Mouse (Mus musculus) brown adipose tissue, adult 24 weeks (tissue): ENCODE data around the gene Brat1. TPM values are rescaled to one million over a fixed set of nuclear protein-coding genes. Genes with fewer than 3 reads are reported as not detected.

ENCODE experiments used
- H3K27ac ChIP-seq: fragments of 200-500 bp; replicated peaks from 2 replicates; pipeline ENCODE4 v1.5.1; 2012; ENCODE audit warnings: low read depth, mild to moderate bottlenecking, low read length
- H3K4me1 ChIP-seq: fragments of 200-500 bp; 2 replicates; pipeline ENCODE4 v1.6.1; 2012; ENCODE audit warnings: low read length, mixed read lengths; ENCODE audit not compliant: control insufficient read depth, insufficient read depth, insufficient read length
- H3K4me3 ChIP-seq: fragments of 200-500 bp; 2 replicates; pipeline ENCODE4 v1.5.1; 2012; ENCODE audit warnings: low read depth, mild to moderate bottlenecking, low read length, moderate library complexity; ENCODE audit not compliant: insufficient read depth
- polyA plus RNA-seq: library from polyadenylated mRNA; stranded (reverse); fragments of >200 nt; gene quantifications from 2 replicates; pipeline ENCODE4 v1.2.4, GENCODE M21; 2012; ENCODE audit not compliant: missing spikeins, insufficient read depth, insufficient read length

The Brat1 gene
- polyA plus RNA-seq, 1 experiment = 5.1 TPM

DNA sequence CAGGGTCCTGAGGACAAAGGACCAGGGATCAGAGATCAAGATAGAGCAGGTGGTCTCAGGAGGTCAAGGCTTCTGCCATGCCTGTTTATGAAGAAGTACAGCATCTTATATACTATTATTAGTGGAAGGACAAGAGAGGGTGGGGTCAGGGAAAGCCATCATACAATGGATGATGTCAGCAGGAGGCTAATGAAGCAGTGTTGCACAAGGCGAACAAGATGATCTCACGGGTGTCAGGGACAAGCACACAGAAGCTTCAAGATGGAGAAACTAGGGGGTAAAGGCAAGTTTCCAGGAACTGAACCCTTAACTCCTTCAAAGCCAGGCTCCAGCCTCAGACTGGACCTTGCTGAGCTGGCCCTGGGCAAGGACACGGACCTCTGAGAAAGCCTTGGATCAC lies 17.3 kb downstream of the Brat1 start:
- Histone ChIP-seq H3K4me3 (no peak overlapping the region), H3K4me1 (no peaks in the 10 kb centered on the region), H3K27ac (no peak overlapping the region)

DNA sequence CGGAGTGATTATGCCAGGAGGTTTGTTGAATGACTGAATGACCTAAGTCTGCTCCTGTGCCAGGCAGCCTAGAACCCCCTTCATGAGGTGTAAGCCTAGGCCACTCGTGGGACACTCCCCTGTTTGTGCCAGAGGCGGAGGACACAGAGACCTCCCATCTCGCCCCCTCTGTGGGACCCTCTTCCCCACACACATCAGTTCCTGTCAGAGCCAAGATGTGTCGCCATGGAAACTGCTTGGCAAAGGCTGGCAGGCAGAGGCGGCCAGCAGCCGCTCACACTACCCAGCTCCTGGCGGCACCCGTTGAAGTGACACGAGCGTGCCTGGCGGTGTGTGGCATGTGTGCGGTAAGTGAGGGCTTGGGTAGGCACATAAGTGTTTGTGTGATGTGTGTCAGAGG lies 19.0 kb downstream of the Brat1 start, which contains the start of gene Amz1:
TSS of gene Amz1 (plus strand) at position 306 of the 400 bp plus-strand sequence.
- H3K4me1 ChIP-seq = no peaks in the 10 kb centered on the region
- H3K4me3 ChIP-seq = no peak within 1 kb of the TSS
- no peak within 1 kb of the TSS for H3K27ac ChIP-seq

DNA sequence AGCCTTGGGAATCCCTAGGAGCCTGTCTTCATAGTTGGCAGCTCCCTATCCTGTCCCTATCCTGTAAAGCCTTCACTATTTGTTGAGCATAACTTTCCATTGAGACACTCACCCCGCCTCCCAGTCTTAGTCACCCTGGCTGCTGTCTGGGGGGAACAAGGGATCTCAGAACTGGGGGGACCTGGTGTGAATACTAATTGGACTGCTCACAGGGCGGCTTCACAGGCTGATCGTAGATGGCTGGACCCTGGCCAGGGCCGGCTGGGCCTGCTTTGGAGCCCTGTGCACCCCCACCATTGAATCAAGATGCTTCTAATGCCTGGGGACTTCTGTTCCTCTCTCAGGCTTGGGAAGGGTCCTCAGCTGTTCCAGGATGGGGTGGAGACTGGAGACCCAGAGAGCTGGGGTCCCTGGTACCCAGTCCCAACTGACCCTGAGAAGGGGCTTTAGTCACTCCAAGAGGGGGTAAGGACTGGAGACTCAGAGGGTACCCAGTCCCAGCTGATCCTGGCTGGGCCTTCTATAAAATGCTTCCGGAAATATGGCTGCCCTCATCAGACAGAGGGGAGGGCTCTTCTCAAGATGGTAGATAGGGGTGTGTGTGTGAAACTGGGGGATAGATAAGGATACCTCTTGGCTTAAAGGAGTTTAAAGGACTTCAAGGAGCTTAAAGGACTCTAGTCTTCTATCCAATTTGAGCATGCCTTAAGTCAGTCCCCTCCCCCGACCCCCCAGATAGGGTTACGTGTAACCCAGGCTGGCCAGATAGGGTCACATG lies 21.4 kb downstream of the Brat1 start:
- H3K4me1 ChIP-seq = no peaks in the 10 kb centered on the region
- H3K4me3 ChIP-seq = no peak overlapping the region
- H3K27ac ChIP-seq = no peak overlapping the region

DNA sequence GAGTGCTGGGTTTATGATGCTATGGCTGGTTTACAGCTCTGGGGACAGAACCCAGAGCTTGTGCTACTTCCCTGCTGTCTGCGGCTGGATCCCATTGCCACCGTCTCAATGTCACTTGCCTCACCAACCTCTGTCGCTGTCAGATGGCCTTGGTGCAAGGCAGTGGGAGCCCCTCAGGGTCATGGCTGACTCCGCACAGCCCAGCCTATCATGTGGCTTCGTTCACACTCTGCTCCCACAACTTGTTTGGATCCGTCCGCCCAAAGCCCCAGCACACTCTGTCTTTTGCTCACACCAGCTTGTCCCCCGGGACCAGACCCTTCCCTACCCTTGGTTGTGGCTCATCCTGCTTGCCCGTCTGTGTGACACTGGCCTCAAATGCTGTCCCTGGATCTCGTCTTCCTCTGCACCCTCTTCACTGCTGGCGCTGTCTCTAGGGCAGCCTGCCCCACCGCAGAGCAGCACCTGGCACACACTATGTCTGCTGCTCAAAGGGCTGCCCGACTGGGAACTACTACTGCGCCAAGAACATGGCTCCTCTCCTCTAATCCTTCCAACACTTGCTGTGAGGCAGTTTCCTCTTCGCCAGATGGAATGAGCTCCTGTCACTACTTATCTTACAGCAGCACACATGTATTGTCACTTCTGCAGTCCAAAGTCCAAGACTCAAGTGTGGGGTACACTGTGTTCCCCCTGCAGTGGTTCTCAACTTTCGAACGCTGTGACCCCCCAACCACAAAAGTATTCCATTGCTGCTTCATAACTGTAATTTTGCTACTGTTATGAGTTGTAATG lies 22.3 kb downstream of the Brat1 start:
- Histone ChIP-seq H3K27ac (no peak overlapping the region), H3K4me3 (no peak overlapping the region), H3K4me1 (no peaks in the 10 kb centered on the region)

DNA sequence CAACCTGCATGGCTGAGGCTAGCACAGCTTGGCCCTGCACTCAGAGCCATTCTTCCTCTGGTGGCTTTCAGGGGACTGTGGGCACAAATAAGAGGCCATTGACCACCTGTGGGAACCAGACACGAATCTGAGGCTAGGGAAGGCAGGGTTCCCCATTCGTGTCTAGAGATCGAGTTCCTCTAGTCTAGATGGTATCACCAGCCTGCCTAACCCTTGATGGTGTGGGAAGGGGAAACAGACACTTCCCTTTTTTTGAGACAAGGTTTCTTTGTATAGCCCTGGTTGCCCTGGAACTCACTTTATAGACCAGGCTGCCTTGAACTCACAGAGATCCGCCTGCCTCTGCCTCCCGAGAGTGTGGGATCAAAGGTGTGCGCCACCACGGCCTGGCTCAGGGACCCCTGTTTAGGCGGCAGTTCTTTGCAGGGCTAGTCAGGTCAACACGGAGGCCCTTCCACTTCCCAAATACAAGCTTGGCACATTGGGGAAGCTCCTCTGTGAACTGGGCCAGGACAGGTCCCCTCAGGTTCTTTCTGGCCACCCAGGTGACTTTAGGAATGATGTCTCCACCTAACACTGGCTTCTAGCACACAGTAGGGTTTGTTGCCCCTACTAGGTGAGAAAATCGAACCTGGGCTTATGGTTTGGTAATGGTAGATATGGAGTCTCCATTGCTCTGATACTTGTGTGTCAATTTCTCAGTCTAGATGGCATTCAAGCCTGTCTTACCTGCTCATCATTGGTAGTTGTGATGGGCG lies 26.4 kb downstream of the Brat1 start:
- Histone ChIP-seq H3K27ac (no peak overlapping the region), H3K4me3 (no peak overlapping the region), H3K4me1 (peaks cover 5% of the 10 kb centered on the region; the same call in 1 of the 2 replicates)

DNA sequence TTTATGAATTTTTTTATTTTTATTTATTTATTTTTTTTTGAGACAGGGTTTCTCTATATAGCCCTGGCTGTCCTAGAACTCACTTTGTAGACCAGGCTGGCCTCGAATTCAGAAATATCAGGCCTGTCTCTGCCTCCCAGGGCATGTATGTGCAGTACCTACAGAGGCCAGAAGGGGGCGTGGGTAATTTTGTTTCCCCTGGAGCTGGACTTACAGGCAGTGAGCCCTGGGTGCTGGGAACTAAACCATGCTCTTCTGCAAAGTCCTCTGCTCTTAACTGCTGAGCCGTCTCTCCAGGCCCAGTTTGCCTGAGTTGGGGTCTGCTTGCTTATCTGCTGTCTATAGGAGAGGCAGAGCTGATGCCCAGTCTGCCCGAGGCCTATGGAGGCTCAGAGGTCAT lies 27.4 kb downstream of the Brat1 start:
- peaks cover 5% of the 10 kb centered on the region; the same call in 1 of the 2 replicates for H3K4me1 ChIP-seq
- no peak overlapping the region for H3K27ac ChIP-seq
- H3K4me3 ChIP-seq = no peak overlapping the region

DNA sequence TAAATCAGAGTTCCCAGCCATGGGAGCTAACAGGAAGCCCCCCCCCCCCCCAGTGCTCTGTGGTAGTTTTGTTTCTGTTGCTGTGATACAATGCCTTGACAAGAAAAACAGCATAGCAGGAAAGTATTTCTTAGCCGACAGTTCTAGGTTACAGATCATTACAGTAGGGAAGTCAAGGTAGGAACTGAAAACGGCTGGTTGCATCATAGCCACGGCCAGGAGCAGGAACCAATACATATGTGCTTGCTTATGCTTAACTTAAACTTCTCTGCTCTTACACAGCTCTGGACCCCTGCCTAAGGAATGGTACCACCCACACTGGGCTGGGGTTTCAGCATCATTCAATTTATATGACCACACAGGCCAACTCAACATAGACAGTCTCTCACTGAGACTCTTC lies 28.5 kb downstream of the Brat1 start:
- Histone ChIP-seq H3K4me3 (no peak overlapping the region), H3K4me1 (peaks cover 5% of the 10 kb centered on the region; the same call in 1 of the 2 replicates), H3K27ac (peak overlapping the region; percentile 57)

DNA sequence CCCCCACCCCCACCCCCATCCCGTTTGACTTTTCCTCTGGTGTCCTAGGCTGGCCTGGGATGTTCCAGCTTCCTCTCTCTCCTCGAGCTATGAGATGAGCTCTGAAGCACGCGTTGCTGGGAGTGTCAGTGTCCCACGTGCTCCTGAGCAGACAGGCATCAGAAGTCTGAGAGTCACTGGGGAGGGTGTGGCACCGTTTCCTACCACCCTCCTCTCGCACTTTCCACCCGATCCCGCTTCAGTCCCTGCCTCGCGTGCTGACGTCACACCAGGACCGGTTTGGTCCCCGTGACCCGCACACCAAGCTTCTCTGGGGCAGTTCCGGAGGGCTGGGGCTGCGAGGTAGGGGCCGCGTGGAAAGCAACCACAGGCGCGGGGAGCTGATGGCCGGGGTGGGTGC lies 30.5 kb downstream of the Brat1 start:
- Histone ChIP-seq H3K27ac (no peak overlapping the region), H3K4me3 (peak overlapping the region; percentile 36), H3K4me1 (peaks cover 5% of the 10 kb centered on the region; the same call in 1 of the 2 replicates)

DNA sequence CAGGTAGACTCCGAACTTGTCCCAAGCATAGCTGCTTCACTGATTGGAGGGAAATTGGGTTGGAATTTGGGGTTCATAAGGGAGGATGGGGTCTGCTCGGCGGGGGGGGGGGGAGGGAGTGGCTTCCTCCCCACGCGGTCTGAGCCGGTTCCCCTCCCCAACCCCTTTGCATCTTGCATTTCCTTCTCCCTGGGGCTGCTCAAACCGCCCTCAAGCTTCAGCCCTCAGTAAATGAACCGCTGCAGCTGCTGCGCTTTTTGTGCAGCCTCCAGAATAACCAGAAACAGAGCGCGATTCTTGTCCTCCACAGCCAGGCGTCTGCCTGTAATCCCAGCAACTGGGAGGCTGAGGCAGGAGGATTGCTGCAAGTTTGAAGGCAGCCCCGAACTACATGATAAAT lies 31.4 kb downstream of the Brat1 start:
- Histone ChIP-seq H3K4me1 (peaks cover 8% of the 10 kb centered on the region; the same call in 1 of the 2 replicates), H3K27ac (no peak overlapping the region), H3K4me3 (no peak overlapping the region)

DNA sequence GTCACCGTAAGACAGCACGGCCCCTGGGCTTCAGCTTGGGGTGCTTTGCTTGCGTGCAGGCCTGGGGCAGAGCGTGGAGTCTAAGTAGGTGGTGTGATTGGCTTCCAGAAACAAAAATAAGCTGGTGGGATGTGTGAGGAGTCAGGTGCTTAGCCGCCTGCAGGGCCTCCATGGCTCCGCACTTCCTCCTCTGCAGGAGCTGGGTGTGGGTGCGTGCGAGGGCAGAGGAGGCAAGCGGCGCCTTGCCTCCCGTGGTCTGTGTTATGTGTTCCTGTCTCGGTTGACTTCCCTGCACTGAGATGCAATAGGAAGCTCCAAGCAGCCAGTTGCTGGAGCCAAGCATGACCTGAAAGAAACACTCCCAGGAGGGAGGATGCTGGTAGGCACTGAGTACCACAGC lies 35.0 kb downstream of the Brat1 start:
- Histone ChIP-seq H3K4me3 (no peak overlapping the region), H3K4me1 (0 out of 2 replicates have a peak, but pooled peaks cover 5% of the 10 kb centered on the region)

DNA sequence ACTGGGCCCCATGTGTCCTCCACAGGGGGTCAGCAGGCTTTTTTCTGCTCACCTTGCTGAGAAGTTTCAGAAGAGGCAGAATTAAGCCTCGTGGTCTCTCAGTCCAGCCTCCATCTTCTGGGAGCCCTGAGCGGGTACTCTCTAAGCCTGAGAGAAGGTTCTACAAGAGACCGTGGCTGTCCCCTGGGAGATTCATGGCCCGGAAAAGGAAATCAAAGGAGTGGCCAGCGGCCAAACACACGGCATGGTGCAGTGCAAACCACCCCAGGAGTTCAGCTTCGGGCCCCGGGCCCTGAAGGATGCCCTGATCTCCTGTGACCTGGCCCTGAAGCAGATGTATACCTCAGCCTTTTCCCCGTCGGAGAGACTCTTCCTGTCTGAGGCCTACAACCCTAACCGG lies 36.2 kb downstream of the Brat1 start:
- 0 out of 2 replicates have a peak overlapping the region, but pooled peaks have one; percentile 31 for H3K4me3 ChIP-seq
- 0 out of 2 replicates have a peak, but pooled peaks cover 5% of the 10 kb centered on the region for H3K4me1 ChIP-seq
- no peak overlapping the region for H3K27ac ChIP-seq

More for the DNA sequence above, 35.0 kb downstream of the Brat1 start:
- H3K27ac ChIP-seq = no peak overlapping the region

DNA sequence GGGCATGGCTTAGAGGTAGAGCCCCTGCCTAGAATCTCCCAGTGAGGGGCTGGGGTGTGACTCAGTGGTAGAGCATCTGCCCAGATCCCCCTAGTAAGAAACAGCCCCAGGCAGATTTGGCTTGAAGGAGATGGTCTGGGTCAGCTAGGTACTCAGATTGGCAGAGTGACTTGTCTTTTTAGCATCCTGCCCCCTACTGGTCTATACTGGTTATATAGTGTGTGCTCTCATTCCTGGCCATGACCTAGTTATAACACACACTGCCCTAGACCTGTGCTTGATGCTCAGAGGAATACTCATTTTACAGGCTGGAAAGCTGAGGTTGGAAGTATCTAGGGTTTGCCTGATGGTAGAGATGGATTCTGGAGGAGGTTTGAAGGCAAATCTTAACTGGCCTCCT lies 37.1 kb downstream of the Brat1 start:
- Histone ChIP-seq H3K27ac (no peak overlapping the region), H3K4me3 (no peak overlapping the region), H3K4me1 (0 out of 2 replicates have a peak, but pooled peaks cover 5% of the 10 kb centered on the region)

DNA sequence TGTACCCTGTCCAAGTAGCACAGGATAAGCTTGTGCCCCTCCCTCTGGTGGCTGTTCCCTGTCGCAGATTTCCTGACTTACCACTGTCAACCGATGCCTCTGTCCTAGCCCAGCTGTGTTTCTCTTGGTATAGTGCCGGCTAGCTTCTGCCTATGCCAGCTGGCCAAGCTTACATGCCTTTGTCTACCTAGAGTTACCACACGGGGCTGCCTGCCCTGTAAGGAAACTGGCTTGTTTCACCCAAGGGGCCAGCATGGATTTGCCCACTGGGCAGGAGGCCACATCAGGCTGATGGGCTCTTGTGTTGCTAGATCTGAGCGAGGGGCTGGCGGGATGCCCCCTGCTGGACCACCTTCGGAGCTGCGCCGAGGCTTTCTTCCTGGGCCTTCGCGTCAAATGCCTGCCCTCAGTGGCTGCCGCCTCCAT lies 38.9 kb downstream of the Brat1 start:
- Histone ChIP-seq H3K27ac (no peak overlapping the region), H3K4me1 (peaks cover 7% of the 10 kb centered on the region), H3K4me3 (no peak overlapping the region)

DNA sequence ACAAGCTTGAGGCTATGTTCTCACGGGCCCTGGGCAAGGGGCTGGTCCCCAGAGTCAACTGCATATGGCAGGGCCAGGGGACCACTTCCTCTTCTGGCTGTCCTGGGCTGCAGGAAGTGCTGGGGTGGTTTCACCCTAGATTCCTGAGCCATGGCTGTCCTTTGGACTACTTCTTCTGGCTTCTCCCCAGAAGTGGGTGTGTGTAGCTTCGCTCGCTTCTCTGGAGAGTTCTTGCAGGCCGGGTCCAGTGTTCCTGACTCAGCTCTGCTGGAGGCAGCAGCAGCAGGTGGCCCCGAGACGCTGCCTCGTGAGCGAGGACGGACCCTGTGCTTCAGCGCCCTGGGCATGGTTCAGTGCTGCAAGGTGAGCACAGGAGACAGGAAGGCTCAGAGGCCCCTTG lies 43.6 kb downstream of the Brat1 start:
- Histone ChIP-seq H3K27ac (no peak overlapping the region), H3K4me3 (no peak overlapping the region), H3K4me1 (peaks cover 11% of the 10 kb centered on the region)
